Mouse (Mus musculus) hindbrain, embryonic 13.5 days (tissue): ENCODE measurements around the gene Acat1. TPM values are rescaled to one million over a fixed set of nuclear protein-coding genes. Genes with fewer than 3 reads are reported as not detected.
A peak's percentile ranks its signal among the peaks of the same experiment; 100 is the strongest.

Experiments
- ATAC-seq: fragments of 200-750 bp; cut with Nextera tagmentation; 2 replicates; pipeline ENCODE4 v1.8.0; 2017; ENCODE audit warnings: moderate TSS enrichment; ENCODE audit not compliant: low FRiP score
- H3K27ac ChIP-seq: fragments of 300-500 bp; sonication (generic); 2 replicates; pipeline ENCODE4 v1.5.1; 2015; ENCODE audit warnings: inconsistent platforms, mild to moderate bottlenecking, moderate library complexity
- H3K27me3 ChIP-seq: fragments of 300-500 bp; sonication (generic); 2 replicates; pipeline ENCODE4 v1.6.1; 2015; ENCODE audit warnings: mild to moderate bottlenecking, inconsistent platforms
- H3K36me3 ChIP-seq: fragments of 300-500 bp; sonication (generic); 2 replicates; pipeline ENCODE4 v1.6.1; 2015; ENCODE audit warnings: mild to moderate bottlenecking, inconsistent platforms
- H3K4me1 ChIP-seq: fragments of 300-500 bp; sonication (generic); replicated peaks from 2 replicates; pipeline ENCODE4 v1.6.1; 2015; ENCODE audit warnings: inconsistent platforms
- H3K4me2 ChIP-seq: fragments of 300-500 bp; sonication (generic); 2 replicates; pipeline ENCODE4 v1.6.1; 2015; ENCODE audit warnings: inconsistent platforms, mild to moderate bottlenecking, moderate library complexity
- H3K4me3 ChIP-seq: fragments of 300-500 bp; sonication (generic); 2 replicates; pipeline ENCODE4 v1.5.1; 2015; ENCODE audit warnings: mild to moderate bottlenecking, inconsistent platforms
- H3K9ac ChIP-seq: fragments of 300-500 bp; sonication (generic); 2 replicates; pipeline ENCODE4 v1.6.1; 2015; ENCODE audit warnings: mild to moderate bottlenecking, inconsistent platforms
- H3K9me3 ChIP-seq: fragments of 300-500 bp; sonication (generic); 2 replicates; pipeline ENCODE4 v1.6.1; 2016; ENCODE audit warnings: inconsistent platforms
- WGBS: fragments of 180-500 bp; shearing (Covaris S2); methylation state at CpG from one replicate; pipeline ENCODE4 v1.1.7; 2015; 5-methylcytosine and 5-hydroxymethylcytosine counted together
- polyA plus RNA-seq: library from polyadenylated mRNA; unstranded; fragments of >200 nt; fragmentation: Nextera tagmentation; extraction: Ambion mirVana; gene quantifications from 2 replicates; pipeline ENCODE4 v1.2.1, GENCODE M21; 2015

The Acat1 gene
- polyA plus RNA-seq, 1 experiment from 2014 or later = 132 TPM

- no peak overlapping the region for H3K9ac ChIP-seq
- no peaks in the 10 kb centered on the region for H3K4me1 ChIP-seq
- no peaks in the 10 kb centered on the region for H3K27me3 ChIP-seq
- peaks cover 30% of the 10 kb centered on the region for H3K36me3 ChIP-seq
- no peaks in the 10 kb centered on the region for H3K9me3 ChIP-seq
- ATAC-seq = no peak
- 93% methylated on average over 4 of the region's 4 CpGs for WGBS
- H3K4me3 ChIP-seq = no peak overlapping the region
- no peak overlapping the region for H3K4me2 ChIP-seq
- H3K27ac ChIP-seq = no peak overlapping the region
Measured at GRCm38 (mm10) chr9:53596971-53597600, 13.1 kb downstream of the Acat1 start.

DNA sequence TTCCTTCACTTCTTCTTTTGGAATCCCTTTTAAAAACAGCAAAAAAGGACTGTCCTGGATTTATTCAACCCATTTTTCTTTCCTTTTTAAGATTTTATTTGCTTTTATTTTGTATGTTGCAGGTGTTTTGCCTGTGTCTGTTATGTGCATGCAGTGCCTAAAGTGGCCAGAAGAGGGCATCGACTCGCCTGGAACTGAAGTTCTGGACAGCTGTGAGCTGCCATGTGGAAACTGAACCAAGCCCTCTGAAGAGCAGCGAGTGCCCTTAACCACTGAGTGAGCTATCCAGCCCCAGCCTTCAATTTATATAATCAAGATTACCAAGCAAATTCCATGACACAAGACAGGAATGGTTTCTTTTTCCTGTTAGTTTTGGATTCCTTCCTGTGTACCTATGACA lies 15.4 kb downstream of the Acat1 start:
- Histone ChIP-seq H3K4me3 (no peak overlapping the region), H3K4me1 (no peaks in the 10 kb centered on the region), H3K27ac (no peak overlapping the region), H3K9me3 (no peaks in the 10 kb centered on the region), H3K9ac (no peak overlapping the region), H3K27me3 (no peaks in the 10 kb centered on the region), H3K4me2 (no peak overlapping the region), H3K36me3 (peaks cover 49% of the 10 kb centered on the region)
- 14% methylated on average over 3 of the region's 3 CpGs for WGBS
- no peak for ATAC-seq

- 89% methylated on average over 4 of the region's 4 CpGs for WGBS
- H3K27me3 ChIP-seq = no peaks in the 10 kb centered on the region
- H3K36me3 ChIP-seq = peaks cover 77% of the 10 kb centered on the region
- H3K27ac ChIP-seq = no peak overlapping the region
- H3K9ac ChIP-seq = no peak overlapping the region
- no peaks in the 10 kb centered on the region for H3K9me3 ChIP-seq
- no peak overlapping the region for H3K4me3 ChIP-seq
- H3K4me1 ChIP-seq = no peaks in the 10 kb centered on the region
- H3K4me2 ChIP-seq = no peak overlapping the region
- ATAC-seq = no peak
Measured at GRCm38 (mm10) chr9:53581870-53582269, 28.3 kb downstream of the Acat1 start.

DNA sequence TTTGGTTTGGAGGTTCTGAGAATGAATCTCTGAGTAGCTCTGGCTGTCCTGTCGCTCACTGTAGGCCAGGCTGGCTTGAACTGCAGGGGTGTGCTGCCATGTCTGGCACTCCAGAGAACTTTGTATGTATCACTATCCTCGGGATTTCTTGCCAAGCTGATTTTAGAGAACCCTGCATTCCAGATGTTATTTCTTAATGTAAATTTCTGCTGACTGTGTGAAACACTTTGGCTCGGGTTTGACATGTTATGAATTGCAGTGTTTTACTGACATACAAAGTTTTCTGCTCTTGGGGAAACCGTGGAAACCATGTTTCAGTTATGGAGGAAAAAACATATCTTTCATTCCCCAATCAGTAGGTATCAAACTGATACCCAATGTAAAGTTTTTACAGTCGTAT lies 34.5 kb downstream of the Acat1 start:
- peaks cover 61% of the 10 kb centered on the region for H3K36me3 ChIP-seq
- no peak overlapping the region for H3K9ac ChIP-seq
- H3K4me3 ChIP-seq = no peak overlapping the region
- H3K27ac ChIP-seq = no peak overlapping the region
- H3K27me3 ChIP-seq = no peaks in the 10 kb centered on the region
- H3K4me2 ChIP-seq = no peak overlapping the region
- WGBS = 90% methylated on average over 5 of the region's 5 CpGs
- no peak for ATAC-seq
- no peaks in the 10 kb centered on the region for H3K9me3 ChIP-seq
- H3K4me1 ChIP-seq = no peaks in the 10 kb centered on the region

GRCm38 (mm10) chr9:53572516-53573307 lies 37.5 kb downstream of the Acat1 start:
- Histone ChIP-seq H3K4me1 (no peaks in the 10 kb centered on the region), H3K27me3 (no peaks in the 10 kb centered on the region), H3K27ac (no peak overlapping the region), H3K4me3 (no peak overlapping the region), H3K9me3 (no peaks in the 10 kb centered on the region), H3K36me3 (peaks cover 60% of the 10 kb centered on the region), H3K9ac (no peak overlapping the region), H3K4me2 (no peak overlapping the region)
- WGBS = 94% methylated on average over 7 of the region's 7 CpGs
- no peak for ATAC-seq

- WGBS = 88% methylated on average over 6 of the region's 6 CpGs
- Histone ChIP-seq H3K36me3 (peaks cover 63% of the 10 kb centered on the region), H3K9me3 (no peaks in the 10 kb centered on the region), H3K4me2 (no peak overlapping the region), H3K27me3 (no peaks in the 10 kb centered on the region), H3K4me1 (no peaks in the 10 kb centered on the region), H3K9ac (no peak overlapping the region), H3K4me3 (no peak overlapping the region), H3K27ac (no peak overlapping the region)
- no peak for ATAC-seq
Measured at GRCm38 (mm10) chr9:53570662-53571061, 39.5 kb downstream of the Acat1 start.

DNA sequence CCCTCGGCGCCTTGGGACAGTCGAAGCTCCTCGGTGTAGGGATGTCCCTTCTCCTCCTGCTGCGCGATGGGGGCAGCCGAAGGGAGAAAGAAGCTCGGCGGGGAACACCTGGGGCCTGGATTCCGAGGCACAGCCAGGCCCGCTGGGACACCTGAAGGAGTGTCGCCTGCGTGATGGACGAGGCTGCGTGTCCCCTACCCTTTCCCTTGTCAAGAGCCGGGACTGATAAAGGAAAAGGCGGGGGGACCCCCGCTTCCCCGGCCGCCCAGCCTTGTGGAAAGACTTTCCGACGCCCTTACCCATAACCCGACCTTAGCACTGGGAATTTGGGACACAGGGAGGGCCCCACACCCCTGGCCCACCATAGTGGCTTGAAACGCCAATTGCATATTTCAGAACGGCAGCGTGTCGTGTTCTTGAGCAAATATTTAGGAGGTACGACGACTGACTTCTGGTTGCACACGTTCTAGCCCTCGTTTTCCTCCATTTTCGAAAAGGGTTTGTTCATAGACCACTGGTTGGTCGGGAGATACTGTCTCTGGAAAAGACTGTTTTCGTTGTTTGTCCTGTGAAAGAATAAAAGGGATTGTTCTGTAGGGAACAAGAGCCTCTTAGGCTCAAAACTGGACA lies 72.7 kb downstream of the Acat1 start:
- 1% methylated on average over 30 of the region's 34 CpGs for WGBS
- Histone ChIP-seq H3K4me1 (peaks cover 26% of the 10 kb centered on the region), H3K4me3 (peak overlapping the region; percentile 89), H3K4me2 (peak overlapping the region; percentile 95), H3K27me3 (no peaks in the 10 kb centered on the region), H3K9ac (peak overlapping the region; percentile 92), H3K9me3 (no peaks in the 10 kb centered on the region), H3K36me3 (0 out of 2 replicates have a peak, but pooled peaks cover 3% of the 10 kb centered on the region), H3K27ac (peak overlapping the region; percentile 92)
- ATAC-seq = no peak; the same call in 1 of the 2 replicates

DNA sequence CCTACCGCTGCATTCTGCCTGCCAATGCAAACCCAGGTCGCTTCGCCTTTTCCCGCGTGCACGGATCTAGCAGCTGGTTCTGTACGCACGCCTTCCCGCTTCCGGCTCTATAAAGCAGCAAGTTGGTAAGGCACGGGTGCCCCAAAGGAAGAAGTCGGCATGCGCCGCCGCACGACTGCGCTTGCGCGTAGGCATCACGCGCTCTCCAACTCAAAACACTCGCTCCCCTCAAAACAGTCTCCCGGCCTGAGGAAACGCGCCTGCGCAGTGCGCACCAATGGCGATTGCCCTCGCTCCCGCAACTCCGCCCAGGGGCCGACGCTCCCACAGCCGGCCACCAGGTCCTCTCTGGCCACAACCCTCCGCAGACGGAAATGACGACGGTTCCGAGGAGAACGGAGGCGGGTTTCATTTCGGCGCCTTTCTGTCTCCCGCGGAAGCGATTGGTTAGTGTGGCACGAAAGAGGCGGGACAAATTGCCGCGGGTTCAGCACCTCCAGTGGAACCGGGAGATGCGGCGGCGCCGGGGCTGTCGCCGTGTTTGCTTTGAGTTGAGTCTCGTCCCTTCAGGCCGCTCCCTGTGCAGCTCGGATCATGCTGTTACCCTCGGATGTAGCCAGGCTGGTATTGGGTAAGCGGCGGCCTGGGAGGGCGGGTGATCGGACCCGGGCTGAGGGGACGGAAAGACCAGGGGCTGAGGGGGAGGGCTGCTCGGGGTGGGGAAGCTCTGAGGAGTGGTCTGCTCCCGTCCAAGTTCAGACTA lies 73.4 kb downstream of the Acat1 start, which contains the start of the genes Atm and Npat:
Gene Atm, minus strand, starts transcription at position 183 of the 763 bp plus-strand sequence.
Gene Npat, plus strand, starts transcription at position 490 of the 763 bp plus-strand sequence.
- ATAC-seq = peak; percentile 100
- Histone ChIP-seq H3K9ac (peak within 1 kb of the TSS; percentile 92), H3K36me3 (peaks cover 6% of the 10 kb centered on the region; the same call in 1 of the 2 replicates), H3K27ac (peak within 1 kb of the TSS; percentile 92), H3K4me1 (peaks cover 26% of the 10 kb centered on the region), H3K27me3 (no peaks in the 10 kb centered on the region), H3K4me3 (peak within 1 kb of the TSS; percentile 89), H3K4me2 (peak within 1 kb of the TSS; percentile 95), H3K9me3 (no peaks in the 10 kb centered on the region)
- WGBS = under 1% methylated on average over 69 of the region's 69 CpGs

DNA sequence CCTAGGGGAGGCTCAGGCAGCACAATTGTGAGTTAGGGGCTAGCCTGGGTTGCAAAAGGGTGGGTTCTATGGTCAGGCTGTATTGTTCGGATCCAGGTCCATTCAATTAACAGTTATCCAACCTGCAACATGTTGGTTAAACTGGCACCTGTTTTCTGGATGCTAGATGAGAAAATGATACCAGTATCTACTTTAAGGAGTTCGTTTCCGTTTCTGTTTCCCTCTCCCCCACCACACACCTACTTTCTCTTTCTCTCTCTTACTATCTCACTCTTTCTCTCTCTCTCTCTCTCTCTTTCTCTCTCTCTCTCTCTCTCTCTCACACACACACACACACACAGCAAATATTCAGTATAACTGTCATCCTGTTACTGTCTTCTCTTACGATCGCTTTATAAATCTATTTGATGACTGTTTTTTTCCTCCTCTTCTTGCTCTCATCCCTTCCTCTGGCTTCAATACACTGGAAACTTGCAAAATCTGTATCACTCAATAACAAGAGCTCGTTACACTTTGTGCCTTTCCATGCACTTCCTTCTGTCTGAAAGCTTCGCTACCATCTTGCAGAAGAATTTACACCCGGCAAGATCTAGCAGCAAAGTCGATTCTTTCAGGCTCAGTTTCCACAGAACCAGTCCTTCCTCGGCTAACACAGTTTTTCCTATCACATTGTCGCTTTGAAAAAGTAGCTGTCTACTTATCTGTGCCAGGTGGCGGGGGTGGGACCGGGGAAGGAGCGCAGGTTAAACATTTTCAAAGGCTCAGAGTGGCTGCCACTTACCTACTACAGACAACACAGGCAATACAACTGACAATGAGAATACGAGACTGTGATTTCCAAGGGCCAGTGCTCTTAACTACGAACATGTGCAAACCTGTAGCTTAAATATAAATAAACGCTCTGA lies 74.5 kb downstream of the Acat1 start:
- peak overlapping the region; percentile 85 for H3K27ac ChIP-seq
- peaks cover 13% of the 10 kb centered on the region for H3K36me3 ChIP-seq
- 22% methylated on average over 17 of the region's 17 CpGs for WGBS
- H3K4me3 ChIP-seq = peak overlapping the region; percentile 89
- peak overlapping the region; percentile 89 for H3K4me2 ChIP-seq
- H3K9me3 ChIP-seq = no peaks in the 10 kb centered on the region
- no peaks in the 10 kb centered on the region for H3K27me3 ChIP-seq
- H3K9ac ChIP-seq = peak overlapping the region; percentile 71
- ATAC-seq = no peak
- peaks cover 26% of the 10 kb centered on the region for H3K4me1 ChIP-seq
